Mouse (Mus musculus) lung, postnatal 0 days (tissue): ENCODE results near the gene Lrrc58. TPM values are rescaled to one million over a fixed set of nuclear protein-coding genes. Genes with fewer than 3 reads are reported as not detected.

Experiments
- ATAC-seq: fragments of 200-750 bp; cut with Nextera tagmentation; 2 replicates; pipeline ENCODE4 v1.8.0; 2017; ENCODE audit warnings: moderate library complexity
- DNase-seq: peaks from one replicate; pipeline ENCODE4 v3.0.0-alpha.2; 2016; ENCODE audit warnings: low spot score
- H3K27ac ChIP-seq: fragments of 300-500 bp; sonication (generic); 2 replicates; pipeline ENCODE4 v1.5.1; 2014; ENCODE audit warnings: antibody characterized with exemption, mild to moderate bottlenecking, low read length, mixed read lengths
- H3K27me3 ChIP-seq: fragments of 300-500 bp; sonication (generic); replicated peaks from 2 replicates; pipeline ENCODE4 v1.6.1; 2014; ENCODE audit warnings: low read length, mixed read lengths; ENCODE audit not compliant: insufficient read depth
- H3K36me3 ChIP-seq: fragments of 300-500 bp; sonication (generic); 2 replicates; pipeline ENCODE4 v1.6.1; 2014; ENCODE audit warnings: low read length, mixed read lengths; ENCODE audit not compliant: insufficient read depth
- H3K4me1 ChIP-seq: fragments of 300-500 bp; sonication (generic); 2 replicates; pipeline ENCODE4 v1.6.1; 2014; ENCODE audit warnings: antibody characterized with exemption, low read depth, low read length, mixed read lengths; ENCODE audit not compliant: insufficient read depth
- H3K4me2 ChIP-seq: fragments of 300-500 bp; sonication (generic); replicated peaks from 2 replicates; pipeline ENCODE4 v1.6.1; 2014; ENCODE audit warnings: low read depth, mild to moderate bottlenecking, low read length, moderate library complexity, mixed read lengths
- H3K4me3 ChIP-seq: fragments of 300-500 bp; sonication (generic); 2 replicates; pipeline ENCODE4 v1.5.1; 2014; ENCODE audit warnings: low read depth, low read length
- H3K9ac ChIP-seq: fragments of 300-500 bp; sonication (generic); replicated peaks from 2 replicates; pipeline ENCODE4 v1.6.1; 2014; ENCODE audit warnings: low read depth, mild to moderate bottlenecking
- H3K9me3 ChIP-seq: fragments of 300-500 bp; sonication (generic); 2 replicates; pipeline ENCODE4 v1.6.1; 2016; ENCODE audit warnings: low read length, mixed read lengths
- CTCF ChIP-seq: IDR thresholded peaks from 2 replicates; pipeline ENCODE4 v1.5.1; 2016; ENCODE audit warnings: antibody characterized with exemption, mild to moderate bottlenecking
- EP300 ChIP-seq: IDR thresholded peaks from 2 replicates; pipeline ENCODE4 v1.6.1; 2016; ENCODE audit warnings: antibody characterized with exemption, mild to moderate bottlenecking, control low read depth
- WGBS: fragments of 180-500 bp; shearing (Covaris S2); extraction: QIAGEN DNeasy Blood & Tissue Kit; methylation state at CpG from one replicate; pipeline ENCODE4 v1.1.7; 2014; 5-methylcytosine and 5-hydroxymethylcytosine counted together
- polyA plus RNA-seq: library from polyadenylated mRNA; unstranded; fragments of >200 nt; fragmentation: Nextera tagmentation; extraction: Ambion mirVana; gene quantifications from 2 replicates; pipeline ENCODE4 v1.2.1, GENCODE M21; 2015

The Lrrc58 gene
- polyA plus RNA-seq, 1 experiment from 2014 or later = 40.7 TPM

GRCm38 (mm10) chr16:37927117-37927516, 58.9 kb downstream of the Lrrc58 start:
- no peak for ATAC-seq
- no peak overlapping the region for H3K9ac ChIP-seq
- H3K9me3 ChIP-seq = no peaks in the 10 kb centered on the region
- WGBS = 58% methylated on average over 4 of the region's 4 CpGs
- no peak overlapping the region for H3K4me2 ChIP-seq
- no peak for TF ChIP-seq EP300
- TF ChIP-seq CTCF = no peak
- H3K27ac ChIP-seq = no peak overlapping the region
- H3K4me1 ChIP-seq = no peaks in the 10 kb centered on the region
- no peaks in the 10 kb centered on the region for H3K27me3 ChIP-seq
- H3K36me3 ChIP-seq = no peaks in the 10 kb centered on the region
- H3K4me3 ChIP-seq = no peak overlapping the region
- DNase-seq = no peak

GRCm38 (mm10) chr16:37929006-37929405, 60.8 kb downstream of the Lrrc58 start:
- no peaks in the 10 kb centered on the region for H3K36me3 ChIP-seq
- H3K4me2 ChIP-seq = no peak overlapping the region
- no peaks in the 10 kb centered on the region for H3K4me1 ChIP-seq
- WGBS = 39% methylated on average over 2 of the region's 2 CpGs
- no peak for DNase-seq
- no peak for ATAC-seq
- no peaks in the 10 kb centered on the region for H3K27me3 ChIP-seq
- TF ChIP-seq CTCF (no peak), EP300 (no peak)
- no peak overlapping the region for H3K4me3 ChIP-seq
- no peak overlapping the region for H3K27ac ChIP-seq
- H3K9me3 ChIP-seq = no peaks in the 10 kb centered on the region
- no peak overlapping the region for H3K9ac ChIP-seq

- no peak for ATAC-seq
- Histone ChIP-seq H3K9me3 (no peaks in the 10 kb centered on the region), H3K36me3 (no peaks in the 10 kb centered on the region), H3K4me1 (no peaks in the 10 kb centered on the region), H3K9ac (no peak overlapping the region), H3K4me2 (no peak overlapping the region), H3K27me3 (no peaks in the 10 kb centered on the region), H3K27ac (no peak overlapping the region), H3K4me3 (no peak overlapping the region)
- DNase-seq = no peak
- TF ChIP-seq CTCF (peak; percentile 33), EP300 (no peak)
- WGBS = 80% methylated on average over 2 of the region's 2 CpGs
Observed at GRCm38 (mm10) chr16:37929626-37930025, 61.4 kb downstream of the Lrrc58 start.

GRCm38 (mm10) chr16:37934932-37935331, 66.7 kb downstream of the Lrrc58 start:
- DNase-seq (no peak), ATAC-seq (no peak)
- Histone ChIP-seq H3K4me1 (no peaks in the 10 kb centered on the region), H3K9me3 (no peaks in the 10 kb centered on the region), H3K27ac (no peak overlapping the region), H3K27me3 (no peaks in the 10 kb centered on the region), H3K4me2 (no peak overlapping the region), H3K4me3 (no peak overlapping the region), H3K36me3 (no peaks in the 10 kb centered on the region), H3K9ac (no peak overlapping the region)
- TF ChIP-seq CTCF = no peak
- TF ChIP-seq EP300 = no peak
- WGBS = 77% methylated on average over 2 of the region's 2 CpGs

- Histone ChIP-seq H3K27ac (no peak overlapping the region), H3K27me3 (no peaks in the 10 kb centered on the region), H3K9ac (no peak overlapping the region), H3K4me2 (no peak overlapping the region), H3K4me3 (no peak overlapping the region), H3K9me3 (no peaks in the 10 kb centered on the region), H3K36me3 (no peaks in the 10 kb centered on the region), H3K4me1 (no peaks in the 10 kb centered on the region)
- DNase-seq = no peak
- TF ChIP-seq EP300 = no peak
- no peak for TF ChIP-seq CTCF
- ATAC-seq = no peak
- 76% methylated on average over 8 of the region's 8 CpGs for WGBS
Observed at GRCm38 (mm10) chr16:37937276-37937675, 69.1 kb downstream of the Lrrc58 start.

Other genes with a start within 250 kb of the Lrrc58 start
- 70.3 and 74.1 TPM in 2 replicates for gene Ndufb4, start 213.9 kb upstream of the Lrrc58 start, polyA plus RNA-seq
- 305 and 333 TPM in 2 replicates for gene Fstl1, start 91.5 kb upstream of the Lrrc58 start, polyA plus RNA-seq
- gene Gm36028, start 7.2 kb upstream of the Lrrc58 start, polyA plus RNA-seq = 0.61 and 0.73 TPM in 2 replicates
- 0.26 and 0.32 TPM in 2 replicates for gene Gpr156, start 48.1 kb downstream of the Lrrc58 start, polyA plus RNA-seq
- 43.0 and 51.0 TPM in 2 replicates for gene Gsk3b, start 220.6 kb downstream of the Lrrc58 start, polyA plus RNA-seq